Mouse (Mus musculus): ENCODE results near the gene Cacna1d. TPM values are rescaled to one million over a fixed set of nuclear protein-coding genes. Genes with fewer than 3 reads are reported as not detected.

Gene Cacna1d
- polyA plus RNA-seq, 1 experiment from 2014 or later: 2.2 TPM

DNA sequence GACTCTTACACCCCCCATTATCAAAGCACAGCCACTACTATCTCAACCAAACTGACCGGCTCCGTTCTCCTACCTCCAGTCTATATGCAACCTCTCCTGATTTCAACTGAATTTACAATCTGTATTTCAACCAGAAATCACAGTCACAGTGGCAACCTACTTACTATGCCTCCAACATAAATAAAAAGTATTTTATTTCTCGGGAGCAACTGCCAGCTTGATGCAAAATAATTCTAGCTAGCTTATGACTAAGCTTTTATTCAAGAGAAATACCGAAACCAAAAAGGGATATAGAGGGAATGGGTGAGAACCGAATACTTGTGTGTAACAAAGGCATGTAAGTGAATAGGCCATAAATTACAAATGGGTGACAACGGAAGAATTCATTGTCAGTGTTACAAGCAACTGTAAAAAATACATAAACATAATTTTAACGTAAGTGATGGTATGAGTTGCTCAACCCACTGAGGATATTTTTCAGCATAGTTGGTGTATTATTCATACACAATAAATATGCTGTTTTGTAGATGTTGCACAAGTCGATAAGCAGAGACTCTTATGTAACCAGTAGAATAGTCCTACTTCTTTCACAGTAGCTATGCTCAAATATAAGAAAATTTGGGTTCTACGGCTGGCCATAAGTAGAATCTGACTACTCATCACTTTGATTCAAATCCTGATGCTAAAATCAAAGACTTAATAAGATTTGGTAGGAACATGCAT lies 172.4 kb downstream of the Cacna1d start:
- H3K27ac ChIP-seq (replicated peaks): no peak overlapping the region
- 75% methylated on average over 9 of the region's 9 CpGs for WGBS
- no peak for ATAC-seq (ENCODE audit: low FRiP score, low TSS enrichment)
- H3K4me1 ChIP-seq (replicated peaks; ENCODE audit: control insufficient read depth, insufficient read depth): no peaks in the 10 kb centered on the region
- H3K36me3 ChIP-seq (ENCODE audit: control insufficient read depth, insufficient read depth, low read length): no peaks in the 10 kb centered on the region
- no peak overlapping the region for H3K4me3 ChIP-seq (ENCODE audit: low read depth, low read length)
- no peaks in the 10 kb centered on the region for H3K9me3 ChIP-seq (ENCODE audit: control insufficient read depth, low read length)
- no peak for TF ChIP-seq EP300 (optimal IDR thresholded peaks at IDR 0.05)
- TF ChIP-seq CTCF (IDR thresholded peaks at IDR 0.05; ENCODE audit: low read depth): no peak
- H3K4me2 ChIP-seq (replicated peaks; ENCODE audit: low read depth): no peak overlapping the region
- no peaks in the 10 kb centered on the region for H3K27me3 ChIP-seq (ENCODE audit: control insufficient read depth, insufficient read depth, low read length)
- H3K9ac ChIP-seq (ENCODE audit: low read length): no peak overlapping the region
- no peak for DNase-seq (ENCODE audit: low spot score)

DNA sequence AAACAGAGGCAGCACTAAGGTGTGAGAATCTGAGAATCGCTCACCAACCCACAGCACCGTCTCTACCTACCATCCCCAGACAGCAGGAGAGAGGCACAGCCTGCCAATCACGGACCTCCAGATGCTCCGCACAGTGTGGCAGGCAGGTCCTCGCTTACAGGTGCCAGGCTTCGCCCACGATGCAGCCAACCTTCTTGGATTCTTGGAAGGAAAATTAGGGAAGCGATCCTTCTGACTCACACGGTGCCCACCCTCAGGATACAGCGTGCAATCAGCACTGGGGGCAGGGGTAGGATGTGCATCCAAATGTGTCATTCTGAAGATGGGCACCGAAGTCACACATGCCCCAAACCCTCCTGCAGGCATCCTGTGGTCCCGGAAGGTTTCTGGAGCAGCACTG lies 173.0 kb downstream of the Cacna1d start:
- Histone ChIP-seq H3K4me3 (ENCODE audit: low read depth, low read length) (no peak overlapping the region), H3K27me3 (ENCODE audit: control insufficient read depth, insufficient read depth, low read length) (no peaks in the 10 kb centered on the region), H3K9me3 (ENCODE audit: control insufficient read depth, low read length) (no peaks in the 10 kb centered on the region), H3K4me1 (replicated peaks; ENCODE audit: control insufficient read depth, insufficient read depth) (no peaks in the 10 kb centered on the region), H3K36me3 (ENCODE audit: control insufficient read depth, insufficient read depth, low read length) (no peaks in the 10 kb centered on the region), H3K27ac (replicated peaks) (no peak overlapping the region), H3K9ac (ENCODE audit: low read length) (no peak overlapping the region), H3K4me2 (replicated peaks; ENCODE audit: low read depth) (no peak overlapping the region)
- ATAC-seq (ENCODE audit: low FRiP score, low TSS enrichment): no peak
- TF ChIP-seq EP300 (optimal IDR thresholded peaks at IDR 0.05) (no peak), CTCF (IDR thresholded peaks at IDR 0.05; ENCODE audit: low read depth) (no peak)
- no peak for DNase-seq (ENCODE audit: low spot score)
- WGBS: 93% methylated on average over 12 of the region's 12 CpGs

DNA sequence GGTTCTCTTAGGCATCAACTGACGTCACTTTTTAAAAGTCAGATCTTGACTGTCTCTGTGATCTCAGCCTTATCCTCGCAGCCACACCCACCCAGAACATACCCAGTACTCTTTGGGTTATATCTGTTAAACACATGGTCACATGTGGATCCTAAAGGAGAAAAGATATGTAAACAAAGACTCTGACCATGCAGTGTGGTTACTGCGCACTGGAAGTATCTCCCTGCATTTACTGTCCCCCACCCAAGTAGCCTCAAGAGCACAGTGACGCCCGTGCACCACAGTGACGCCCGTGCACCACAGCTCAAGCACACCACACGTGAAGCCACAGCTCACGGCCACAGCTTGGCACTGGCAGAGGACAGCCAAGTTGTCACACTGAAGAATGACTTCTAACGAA lies 173.6 kb downstream of the Cacna1d start:
- H3K4me2 ChIP-seq (replicated peaks; ENCODE audit: low read depth): no peak overlapping the region
- no peak overlapping the region for H3K27ac ChIP-seq (replicated peaks)
- H3K9me3 ChIP-seq (ENCODE audit: control insufficient read depth, low read length): no peaks in the 10 kb centered on the region
- no peaks in the 10 kb centered on the region for H3K4me1 ChIP-seq (replicated peaks; ENCODE audit: control insufficient read depth, insufficient read depth)
- no peaks in the 10 kb centered on the region for H3K36me3 ChIP-seq (ENCODE audit: control insufficient read depth, insufficient read depth, low read length)
- no peak overlapping the region for H3K9ac ChIP-seq (ENCODE audit: low read length)
- no peak for ATAC-seq (ENCODE audit: low FRiP score, low TSS enrichment)
- no peaks in the 10 kb centered on the region for H3K27me3 ChIP-seq (ENCODE audit: control insufficient read depth, insufficient read depth, low read length)
- TF ChIP-seq EP300 (optimal IDR thresholded peaks at IDR 0.05) (no peak), CTCF (IDR thresholded peaks at IDR 0.05; ENCODE audit: low read depth) (no peak)
- H3K4me3 ChIP-seq (ENCODE audit: low read depth, low read length): no peak overlapping the region
- no peak for DNase-seq (ENCODE audit: low spot score)
- WGBS: 79% methylated on average over 10 of the region's 10 CpGs

DNA sequence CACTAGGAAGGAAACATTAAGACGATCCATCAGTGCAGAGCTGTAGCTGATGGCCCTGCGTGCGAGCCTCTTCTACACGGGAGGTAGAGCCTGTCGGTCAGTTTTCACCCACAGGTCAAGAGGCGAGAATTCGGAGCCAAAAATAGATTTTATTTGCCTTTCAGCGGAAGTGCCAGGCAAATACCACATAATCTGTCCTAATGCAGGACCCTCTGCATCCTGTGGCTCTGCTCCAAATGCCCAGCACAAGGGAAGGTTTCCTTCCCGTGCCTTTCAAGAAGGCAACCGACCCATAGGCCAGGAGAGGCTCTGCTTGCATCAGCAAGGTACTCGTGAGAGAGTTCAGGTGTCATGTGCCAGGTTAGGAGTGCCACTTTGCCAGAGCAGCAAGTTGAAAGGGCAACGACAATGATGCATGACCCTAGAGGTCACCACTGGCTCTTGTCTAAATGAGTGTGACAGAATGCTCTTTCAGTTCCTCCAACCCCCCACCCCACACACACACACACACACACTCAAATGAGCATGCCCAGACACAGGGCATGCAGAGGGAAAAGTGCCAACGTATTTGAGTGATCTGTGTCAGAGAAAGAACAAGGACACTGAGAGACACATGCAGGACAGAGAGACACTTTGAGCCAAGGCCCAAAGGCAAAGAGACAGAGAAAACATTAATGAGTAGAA lies 179.9 kb downstream of the Cacna1d start:
- DNase-seq (ENCODE audit: low spot score) (no peak), ATAC-seq (ENCODE audit: low FRiP score, low TSS enrichment) (no peak)
- 69% methylated on average over 13 of the region's 13 CpGs for WGBS
- no peaks in the 10 kb centered on the region for H3K36me3 ChIP-seq (ENCODE audit: control insufficient read depth, insufficient read depth, low read length)
- no peak overlapping the region for H3K4me3 ChIP-seq (ENCODE audit: low read depth, low read length)
- TF ChIP-seq EP300 (optimal IDR thresholded peaks at IDR 0.05) (no peak), CTCF (IDR thresholded peaks at IDR 0.05; ENCODE audit: low read depth) (no peak)
- no peaks in the 10 kb centered on the region for H3K4me1 ChIP-seq (replicated peaks; ENCODE audit: control insufficient read depth, insufficient read depth)
- no peak overlapping the region for H3K27ac ChIP-seq (replicated peaks)
- no peaks in the 10 kb centered on the region for H3K9me3 ChIP-seq (ENCODE audit: control insufficient read depth, low read length)
- no peak overlapping the region for H3K9ac ChIP-seq (ENCODE audit: low read length)
- no peaks in the 10 kb centered on the region for H3K27me3 ChIP-seq (ENCODE audit: control insufficient read depth, insufficient read depth, low read length)
- H3K4me2 ChIP-seq (replicated peaks; ENCODE audit: low read depth): no peak overlapping the region

DNA sequence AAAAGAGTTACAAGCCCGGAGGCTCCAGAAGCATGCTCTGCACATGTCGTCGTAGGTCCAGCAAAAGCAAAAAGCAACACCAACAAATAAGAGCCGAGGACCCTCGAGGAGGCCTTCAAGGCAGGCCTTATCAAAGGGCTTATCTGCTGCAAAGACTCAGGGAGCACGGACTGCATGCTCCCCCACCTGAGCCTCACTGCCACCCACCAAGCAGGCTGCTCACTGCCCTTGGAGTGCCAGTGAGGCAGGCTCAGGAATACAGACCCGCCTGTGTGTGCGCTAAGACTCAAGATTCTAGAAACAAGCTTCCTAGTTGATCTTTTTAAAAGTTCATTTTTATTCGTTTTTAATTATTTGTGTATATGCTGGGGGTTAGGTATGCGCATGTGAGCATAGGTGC lies 181.0 kb downstream of the Cacna1d start:
- no peaks in the 10 kb centered on the region for H3K27me3 ChIP-seq (ENCODE audit: control insufficient read depth, insufficient read depth, low read length)
- H3K9me3 ChIP-seq (ENCODE audit: control insufficient read depth, low read length): no peaks in the 10 kb centered on the region
- H3K4me3 ChIP-seq (ENCODE audit: low read depth, low read length): no peak overlapping the region
- no peak overlapping the region for H3K4me2 ChIP-seq (replicated peaks; ENCODE audit: low read depth)
- no peaks in the 10 kb centered on the region for H3K36me3 ChIP-seq (ENCODE audit: control insufficient read depth, insufficient read depth, low read length)
- 84% methylated on average over 10 of the region's 10 CpGs for WGBS
- no peaks in the 10 kb centered on the region for H3K4me1 ChIP-seq (replicated peaks; ENCODE audit: control insufficient read depth, insufficient read depth)
- DNase-seq (ENCODE audit: low spot score) (no peak), ATAC-seq (ENCODE audit: low FRiP score, low TSS enrichment) (no peak)
- H3K9ac ChIP-seq (ENCODE audit: low read length): no peak overlapping the region
- TF ChIP-seq EP300 (optimal IDR thresholded peaks at IDR 0.05): no peak
- no peak for TF ChIP-seq CTCF (IDR thresholded peaks at IDR 0.05; ENCODE audit: low read depth)
- no peak overlapping the region for H3K27ac ChIP-seq (replicated peaks)

DNA sequence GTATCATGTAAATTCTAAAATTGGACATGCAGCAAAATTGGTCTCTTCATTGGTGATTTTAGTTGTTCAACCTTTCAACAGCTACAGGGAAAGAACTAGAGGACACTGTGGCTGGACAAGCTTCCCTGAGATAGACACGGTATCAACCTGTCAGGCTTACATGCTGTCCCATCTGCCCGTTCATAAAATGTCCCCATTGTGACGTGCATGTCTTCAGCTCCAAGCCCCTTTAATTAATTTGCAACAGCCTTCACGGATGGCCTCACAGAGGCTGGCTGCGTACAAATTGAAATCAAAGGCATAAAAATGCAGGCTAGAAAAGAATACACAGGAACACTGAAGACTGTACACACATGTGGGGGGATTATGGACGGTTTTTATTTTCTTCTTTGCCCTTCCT lies 185.0 kb downstream of the Cacna1d start:
- no peak for DNase-seq (ENCODE audit: low spot score)
- WGBS: 88% methylated on average over 6 of the region's 6 CpGs

More for the DNA sequence above, 185.0 kb downstream of the Cacna1d start:
- no peaks in the 10 kb centered on the region for H3K27me3 ChIP-seq (ENCODE audit: control insufficient read depth, insufficient read depth, low read length)
- no peak overlapping the region for H3K4me3 ChIP-seq (ENCODE audit: low read depth, low read length)
- H3K4me2 ChIP-seq (replicated peaks; ENCODE audit: low read depth): no peak overlapping the region
- H3K4me1 ChIP-seq (replicated peaks; ENCODE audit: control insufficient read depth, insufficient read depth): no peaks in the 10 kb centered on the region
- H3K27ac ChIP-seq (replicated peaks): no peak overlapping the region
- H3K9ac ChIP-seq (ENCODE audit: low read length): no peak overlapping the region
- TF ChIP-seq EP300 (optimal IDR thresholded peaks at IDR 0.05) (no peak), CTCF (IDR thresholded peaks at IDR 0.05; ENCODE audit: low read depth) (no peak)
- H3K36me3 ChIP-seq (ENCODE audit: control insufficient read depth, insufficient read depth, low read length): no peaks in the 10 kb centered on the region
- ATAC-seq (ENCODE audit: low FRiP score, low TSS enrichment): no peak
- no peaks in the 10 kb centered on the region for H3K9me3 ChIP-seq (ENCODE audit: control insufficient read depth, low read length)

All from stomach, postnatal 0 days (tissue).